Mouse (Mus musculus) liver, embryonic 11.5 days (tissue): ENCODE results near the gene Olfr519. TPM values are rescaled to one million over a fixed set of nuclear protein-coding genes. Genes with fewer than 3 reads are reported as not detected.
A peak's percentile ranks its signal among the peaks of the same experiment; 100 is the strongest.

Source experiments
- ATAC-seq: fragments of 200-750 bp; cut with Nextera tagmentation; replicated peaks from 2 replicates; pipeline ENCODE4 v1.8.0; 2017; ENCODE audit warnings: moderate number of reproducible peaks, mild to moderate bottlenecking, moderate TSS enrichment, moderate library complexity; ENCODE audit not compliant: low FRiP score
- DNase-seq: peaks from one replicate; pipeline ENCODE4 v3.0.0-alpha.2; 2017; ENCODE audit warnings: low spot score
- H3K27ac ChIP-seq: fragments of 300-500 bp; sonication (generic); 2 replicates; pipeline ENCODE4 v1.5.1; 2014; ENCODE audit warnings: mild to moderate bottlenecking, low read depth, low read length, control low read depth
- H3K27me3 ChIP-seq: fragments of 300-500 bp; sonication (generic); replicated peaks from 2 replicates; pipeline ENCODE4 v1.6.1; 2014; ENCODE audit warnings: low read length, mixed read lengths; ENCODE audit not compliant: control insufficient read depth, insufficient read depth
- H3K36me3 ChIP-seq: fragments of 300-500 bp; sonication (generic); 2 replicates; pipeline ENCODE4 v1.6.1; 2014; ENCODE audit warnings: mild to moderate bottlenecking, low read length, moderate library complexity, mixed read lengths; ENCODE audit not compliant: control insufficient read depth, insufficient read depth
- H3K4me1 ChIP-seq: fragments of 300-500 bp; sonication (generic); replicated peaks from 2 replicates; pipeline ENCODE4 v1.6.1; 2014; ENCODE audit warnings: low read length, mixed read lengths; ENCODE audit not compliant: control insufficient read depth, insufficient read depth
- H3K4me2 ChIP-seq: fragments of 300-500 bp; sonication (generic); 2 replicates; pipeline ENCODE4 v1.6.1; 2014; ENCODE audit warnings: mild to moderate bottlenecking, control low read depth, moderate library complexity
- H3K4me3 ChIP-seq: fragments of 300-500 bp; sonication (generic); 2 replicates; pipeline ENCODE4 v1.5.1; 2014; ENCODE audit warnings: low read depth, low read length, control low read depth
- H3K9ac ChIP-seq: fragments of 300-500 bp; sonication (generic); 2 replicates; pipeline ENCODE4 v1.6.1; 2014; ENCODE audit warnings: low read depth, low read length, control low read depth
- H3K9me3 ChIP-seq: fragments of 300-500 bp; sonication (generic); 2 replicates; pipeline ENCODE4 v1.6.1; 2016; ENCODE audit warnings: low read length, inconsistent platforms, mixed read lengths; ENCODE audit not compliant: control insufficient read depth
- WGBS: fragments of 180-500 bp; shearing (Covaris S2); extraction: QIAGEN DNeasy Blood & Tissue Kit; methylation state at CpG from one replicate; pipeline ENCODE4 v1.1.7; 2014; 5-methylcytosine and 5-hydroxymethylcytosine counted together
- polyA plus RNA-seq: library from polyadenylated mRNA; unstranded; fragments of >200 nt; fragmentation: Nextera tagmentation; extraction: Ambion mirVana; gene quantifications from 2 replicates; pipeline ENCODE4 v1.2.1, GENCODE M21; 2014

Gene Olfr519
- not detected in 2 replicates for polyA plus RNA-seq

GRCm38 (mm10) chr7:108894320-108894719 lies at the start of gene Olfr519:
TSS of gene Olfr519 (minus strand) at chr7:108894420.
- Histone ChIP-seq H3K4me2 (no peak within 1 kb of the TSS), H3K4me3 (no peak within 1 kb of the TSS), H3K27ac (no peak within 1 kb of the TSS), H3K9ac (no peak within 1 kb of the TSS), H3K4me1 (no peaks in the 10 kb centered on the region), H3K27me3 (no peaks in the 10 kb centered on the region), H3K9me3 (no peaks in the 10 kb centered on the region), H3K36me3 (no peaks in the 10 kb centered on the region)
- ATAC-seq (no peak), DNase-seq (no peak)
- 86% methylated on average over 5 of the region's 5 CpGs for WGBS

GRCm38 (mm10) chr7:108944002-108944401 lies 49.8 kb upstream of the Olfr519 start:
- ATAC-seq (peak; percentile 60), DNase-seq (no peak)
- no peak overlapping the region for H3K4me3 ChIP-seq
- no peak overlapping the region for H3K27ac ChIP-seq
- no peak overlapping the region for H3K9ac ChIP-seq
- H3K27me3 ChIP-seq: peaks cover under 1% of the 10 kb centered on the region; the same call in 1 of the 2 replicates
- H3K4me2 ChIP-seq: no peak overlapping the region
- peaks cover 20% of the 10 kb centered on the region for H3K36me3 ChIP-seq
- 5% methylated on average over 2 of the region's 2 CpGs for WGBS
- H3K4me1 ChIP-seq: no peaks in the 10 kb centered on the region
- no peaks in the 10 kb centered on the region for H3K9me3 ChIP-seq

- ATAC-seq: no peak
- Histone ChIP-seq H3K4me2 (no peak overlapping the region), H3K27ac (no peak overlapping the region), H3K9ac (no peak overlapping the region), H3K4me3 (no peak overlapping the region), H3K9me3 (no peaks in the 10 kb centered on the region), H3K4me1 (no peaks in the 10 kb centered on the region), H3K27me3 (no peaks in the 10 kb centered on the region), H3K36me3 (peaks cover 39% of the 10 kb centered on the region)
- DNase-seq: no peak
- 90% methylated on average over 9 of the region's 9 CpGs for WGBS
Measured at GRCm38 (mm10) chr7:108941466-108941865, 47.2 kb upstream of the Olfr519 start.

GRCm38 (mm10) chr7:108936591-108936990 lies 42.4 kb upstream of the Olfr519 start:
- Histone ChIP-seq H3K9me3 (no peaks in the 10 kb centered on the region), H3K9ac (no peak overlapping the region), H3K4me1 (peaks cover 7% of the 10 kb centered on the region), H3K27me3 (no peaks in the 10 kb centered on the region), H3K4me3 (no peak overlapping the region), H3K27ac (no peak overlapping the region), H3K4me2 (peak overlapping the region; percentile 22; the same call in 1 of the 2 replicates), H3K36me3 (peaks cover 39% of the 10 kb centered on the region)
- DNase-seq (no peak), ATAC-seq (no peak)
- 91% methylated on average over 4 of the region's 4 CpGs for WGBS

DNA sequence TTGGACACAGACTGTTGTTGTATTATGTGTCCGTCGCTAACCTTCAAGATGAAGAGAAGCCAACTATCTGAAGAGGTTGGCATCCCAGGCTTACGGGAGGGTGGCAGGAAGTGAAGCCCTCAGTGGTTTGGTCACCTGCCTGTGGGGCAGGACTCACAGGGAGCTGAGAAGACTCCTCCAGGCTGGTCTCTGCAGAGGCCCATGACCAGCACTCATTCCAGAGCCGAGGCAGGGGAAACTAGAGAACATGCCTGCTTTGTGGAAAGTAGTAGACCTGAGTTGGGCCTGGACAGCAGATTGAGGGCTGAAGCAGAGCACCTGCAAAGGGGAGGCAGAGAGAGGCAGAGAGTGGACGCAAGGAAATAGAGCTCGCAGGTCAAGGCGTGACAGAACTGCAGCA lies 41.2 kb upstream of the Olfr519 start:
- Histone ChIP-seq H3K36me3 (peaks cover 29% of the 10 kb centered on the region), H3K9me3 (no peaks in the 10 kb centered on the region), H3K4me1 (peaks cover 7% of the 10 kb centered on the region), H3K27ac (no peak overlapping the region), H3K4me3 (peak overlapping the region; percentile 86), H3K27me3 (no peaks in the 10 kb centered on the region), H3K4me2 (peak overlapping the region; percentile 71), H3K9ac (peak overlapping the region; percentile 90)
- ATAC-seq (no peak), DNase-seq (no peak)
- WGBS: 76% methylated on average over 7 of the region's 7 CpGs

- peaks cover 7% of the 10 kb centered on the region for H3K4me1 ChIP-seq
- 4% methylated on average over 8 of the region's 8 CpGs for WGBS
- peaks cover 24% of the 10 kb centered on the region for H3K36me3 ChIP-seq
- H3K4me3 ChIP-seq: peak overlapping the region; percentile 86
- H3K9ac ChIP-seq: peak overlapping the region; percentile 90
- H3K27me3 ChIP-seq: no peaks in the 10 kb centered on the region
- DNase-seq: no peak
- H3K9me3 ChIP-seq: no peaks in the 10 kb centered on the region
- H3K4me2 ChIP-seq: peak overlapping the region; percentile 71
- no peak overlapping the region for H3K27ac ChIP-seq
- ATAC-seq: no peak
Measured at GRCm38 (mm10) chr7:108934836-108935235, 40.6 kb upstream of the Olfr519 start.

- Histone ChIP-seq H3K27me3 (no peaks in the 10 kb centered on the region), H3K36me3 (peaks cover 22% of the 10 kb centered on the region), H3K4me3 (peak within 1 kb of the TSS; percentile 86), H3K9ac (peak within 1 kb of the TSS; percentile 90), H3K27ac (peak within 1 kb of the TSS; percentile 52; the same call in 1 of the 2 replicates), H3K4me2 (peak within 1 kb of the TSS; percentile 71), H3K9me3 (no peaks in the 10 kb centered on the region), H3K4me1 (peaks cover 7% of the 10 kb centered on the region)
- WGBS: 3% methylated on average over 50 of the region's 50 CpGs
- peak; percentile 78 for DNase-seq
- ATAC-seq: peak; percentile 95
Measured at GRCm38 (mm10) chr7:108933794-108934731, 39.8 kb upstream of the Olfr519 start, which contains the start of gene Eif3f. TSS of gene Eif3f (plus strand) at chr7:108934417.

DNA sequence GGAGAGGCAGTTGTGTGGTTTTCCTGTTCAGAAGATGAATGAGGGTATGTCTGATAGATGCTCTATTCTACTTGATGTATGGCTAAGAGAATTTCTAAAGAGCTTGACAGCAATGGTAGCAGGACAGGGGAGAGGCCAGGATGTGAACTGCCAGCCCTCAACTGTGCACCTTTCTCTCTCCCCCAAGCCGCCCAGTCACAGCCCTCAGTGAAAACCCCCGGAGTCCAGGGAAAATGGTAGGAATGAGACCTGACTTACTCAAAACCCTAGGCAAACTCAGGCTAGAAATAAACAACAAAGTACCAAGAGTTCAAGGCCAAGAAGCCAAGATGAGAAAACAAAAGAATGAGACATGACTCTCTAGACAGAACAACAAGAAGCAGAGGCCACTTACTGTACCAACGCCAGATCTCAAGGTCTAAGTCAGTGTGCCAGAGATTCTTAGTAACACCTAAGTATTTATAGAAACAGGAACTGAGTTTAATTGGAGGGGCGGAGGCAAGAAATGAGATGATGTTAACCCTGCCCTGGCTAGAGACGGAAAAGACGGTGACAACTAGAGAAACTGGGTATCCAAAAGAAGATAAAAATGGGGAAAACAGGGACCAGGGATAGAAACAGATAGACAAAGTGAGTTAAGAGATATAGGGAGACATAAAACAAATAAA lies 35.6 kb upstream of the Olfr519 start, which contains the start of gene Nlrp10:
Gene Nlrp10 (minus strand): TSS at position 453 of the 668 bp plus-strand sequence.
- Histone ChIP-seq H3K9ac (no peak within 1 kb of the TSS), H3K9me3 (no peaks in the 10 kb centered on the region), H3K27me3 (no peaks in the 10 kb centered on the region), H3K4me1 (no peaks in the 10 kb centered on the region), H3K4me3 (no peak within 1 kb of the TSS), H3K4me2 (no peak within 1 kb of the TSS), H3K36me3 (no peaks in the 10 kb centered on the region), H3K27ac (no peak within 1 kb of the TSS)
- ATAC-seq: no peak
- WGBS: 60% methylated on average over 6 of the region's 6 CpGs
- DNase-seq: no peak
